Mouse (Mus musculus) olfactory bulb, adult 2 months (tissue): ENCODE results near the gene Gm5127.

Experiments
- CTCF ChIP-seq: fragments of 200-500 bp; IDR thresholded peaks from 2 replicates; pipeline ENCODE4 v1.5.1; 2012; ENCODE audit warnings: low read depth, mild to moderate bottlenecking, low read length, moderate library complexity; ENCODE audit not compliant: insufficient read depth
- POLR2A ChIP-seq: fragments of 200-500 bp; IDR thresholded peaks from 2 replicates; pipeline ENCODE4 v1.6.1; 2012; ENCODE audit warnings: mild to moderate bottlenecking, low read depth, low read length, moderate library complexity; ENCODE audit not compliant: insufficient read depth

DNA sequence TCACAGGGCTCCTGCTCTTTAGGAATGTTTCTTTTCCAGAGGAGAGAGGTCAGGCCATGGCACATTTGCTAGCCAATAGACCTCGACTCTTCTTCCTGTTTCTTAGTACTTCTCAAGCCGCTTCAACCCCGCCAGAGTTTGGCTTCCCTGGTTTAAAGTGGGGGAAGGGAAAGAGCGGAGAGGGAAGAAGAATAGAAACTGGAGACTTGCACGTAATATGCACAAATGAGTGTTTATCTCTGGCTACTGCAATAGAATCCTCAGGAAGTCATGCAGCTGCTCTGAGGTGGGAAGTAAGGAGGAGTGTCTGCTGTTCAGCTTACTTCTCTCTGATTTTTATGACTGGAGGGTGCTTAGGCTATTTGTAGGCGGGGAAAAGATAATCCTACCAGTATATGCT lies 20.4 kb downstream of the Gm5127 start, which contains the start of gene Cysltr1:
- TF ChIP-seq CTCF, result no peak
- TF ChIP-seq POLR2A, result no peak
